Mouse (Mus musculus): Measurements from ENCODE around the gene F2.
"Not testable (repeated sequence)": the region's sequence is repeated elsewhere in the genome, so short reads cannot be mapped to it uniquely, and the experiment has no call there.

F2 gene

GRCm38 (mm10) chr2:91634841-91635240 is 1.4 kb downstream of the F2 start:
- no peaks in the 10 kb centered on the region for H3K36me3 ChIP-seq (ENCODE audit: control insufficient read depth, insufficient read depth, low read length, poor library complexity, severe bottlenecking)

DNA sequence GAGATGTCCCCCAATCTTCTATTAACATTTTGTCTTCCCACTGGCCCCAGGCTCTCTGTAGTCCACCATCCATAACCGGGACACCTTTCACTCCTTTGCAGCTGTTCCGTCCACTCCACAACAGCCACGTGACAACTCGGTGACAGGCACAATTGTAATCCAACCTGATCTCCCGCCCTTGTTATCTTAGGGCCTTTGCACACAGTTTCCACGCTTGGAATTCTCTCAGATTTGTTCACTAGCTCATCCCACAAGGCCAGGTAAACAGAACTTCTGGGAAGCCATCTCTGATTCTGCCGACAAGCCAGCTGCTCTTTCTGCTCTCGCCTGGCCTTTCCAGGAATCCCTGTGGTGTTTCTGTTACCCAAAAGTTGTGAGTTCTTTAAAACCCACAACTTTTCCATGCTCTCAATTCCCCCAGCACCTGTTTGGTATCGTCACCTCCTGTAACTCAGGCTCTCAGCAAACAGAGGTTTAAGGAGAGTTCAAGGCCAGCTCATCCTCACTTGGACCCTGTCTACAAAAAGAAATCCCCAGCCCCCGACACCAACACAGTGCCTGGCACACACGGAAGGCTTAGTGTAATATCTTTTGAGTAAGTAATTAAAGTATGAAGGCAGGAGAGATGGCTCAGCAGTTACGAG is 2.8 kb downstream of the F2 start:
- Histone ChIP-seq H3K27me3 (ENCODE audit: control insufficient read depth, insufficient read depth, low read length, poor library complexity, severe bottlenecking) (no peaks in the 10 kb centered on the region), H3K36me3 (ENCODE audit: control insufficient read depth, insufficient read depth, low read length, poor library complexity, severe bottlenecking) (no peaks in the 10 kb centered on the region)
- DNase-seq (ENCODE audit: low read depth, low spot score), result no peak

More at GRCm38 (mm10) chr2:91634841-91635240, 1.4 kb downstream of the F2 start:
- no peak for DNase-seq (ENCODE audit: low read depth, low spot score)
- no peaks in the 10 kb centered on the region for H3K27me3 ChIP-seq (ENCODE audit: control insufficient read depth, insufficient read depth, low read length, poor library complexity, severe bottlenecking)

DNA sequence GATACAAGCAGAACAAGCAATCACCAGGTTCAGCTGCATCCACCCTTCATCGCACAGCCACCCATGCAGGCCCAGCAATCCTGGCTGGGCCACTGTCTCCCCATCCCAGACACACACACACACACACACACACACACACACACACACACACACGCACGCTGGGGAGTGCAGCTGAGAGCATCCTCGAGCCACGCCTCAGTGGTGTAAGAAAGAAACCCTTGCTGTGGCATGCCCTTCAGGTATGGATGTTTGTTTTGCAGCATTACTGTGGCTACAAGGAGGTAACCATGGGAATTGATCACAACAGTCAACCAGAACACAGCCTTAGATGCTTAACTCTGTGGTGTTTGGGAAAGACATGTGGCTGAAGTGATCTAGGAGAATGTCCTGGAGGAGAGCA is 3.9 kb downstream of the F2 start:
- DNase-seq (ENCODE audit: low read depth, low spot score), result no peak
- no peaks in the 10 kb centered on the region for H3K27me3 ChIP-seq (ENCODE audit: control insufficient read depth, insufficient read depth, low read length, poor library complexity, severe bottlenecking)
- no peaks in the 10 kb centered on the region for H3K36me3 ChIP-seq (ENCODE audit: control insufficient read depth, insufficient read depth, low read length, poor library complexity, severe bottlenecking)

GRCm38 (mm10) chr2:91631826-91632225 is 4.4 kb downstream of the F2 start:
- Histone ChIP-seq H3K27me3 (ENCODE audit: control insufficient read depth, insufficient read depth, low read length, poor library complexity, severe bottlenecking) (no peaks in the 10 kb centered on the region), H3K36me3 (ENCODE audit: control insufficient read depth, insufficient read depth, low read length, poor library complexity, severe bottlenecking) (no peaks in the 10 kb centered on the region)
- no peak for DNase-seq (ENCODE audit: low read depth, low spot score)

- H3K27me3 ChIP-seq (ENCODE audit: control insufficient read depth, insufficient read depth, low read length, poor library complexity, severe bottlenecking), result no peaks in the 10 kb centered on the region
- no peaks in the 10 kb centered on the region for H3K36me3 ChIP-seq (ENCODE audit: control insufficient read depth, insufficient read depth, low read length, poor library complexity, severe bottlenecking)
- DNase-seq (ENCODE audit: low read depth, low spot score), result no peak
Measured at GRCm38 (mm10) chr2:91630384-91630783, 5.8 kb downstream of the F2 start.

DNA sequence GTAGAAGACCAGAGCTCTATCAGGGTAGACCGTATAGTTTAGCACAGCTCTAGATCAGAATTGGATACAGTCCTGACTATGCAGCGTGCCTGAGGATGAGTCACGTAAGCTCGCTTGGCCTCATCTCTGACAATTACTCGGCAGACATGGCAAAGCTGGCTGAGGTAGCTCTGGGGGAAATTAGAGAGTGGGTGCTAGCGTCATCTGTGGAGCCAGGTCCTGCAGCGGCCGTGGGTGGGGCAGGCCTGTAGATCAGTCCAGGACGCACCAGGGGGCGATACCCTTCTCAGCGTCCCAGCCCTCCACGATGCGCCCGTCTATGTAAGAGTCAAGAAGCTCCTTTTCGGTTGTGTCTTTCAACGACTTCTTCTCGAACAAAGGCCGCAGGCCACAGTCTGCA is 6.5 kb downstream of the F2 start:
- Histone ChIP-seq H3K27me3 (ENCODE audit: control insufficient read depth, insufficient read depth, low read length, poor library complexity, severe bottlenecking) (no peaks in the 10 kb centered on the region), H3K36me3 (ENCODE audit: control insufficient read depth, insufficient read depth, low read length, poor library complexity, severe bottlenecking) (no peaks in the 10 kb centered on the region)
- no peak for DNase-seq (ENCODE audit: low read depth, low spot score)

GRCm38 (mm10) chr2:91628171-91628570 is 8.0 kb downstream of the F2 start:
- Histone ChIP-seq H3K27me3 (ENCODE audit: control insufficient read depth, insufficient read depth, low read length, poor library complexity, severe bottlenecking) (no peaks in the 10 kb centered on the region), H3K36me3 (ENCODE audit: control insufficient read depth, insufficient read depth, low read length, poor library complexity, severe bottlenecking) (no peaks in the 10 kb centered on the region)
- DNase-seq (ENCODE audit: low read depth, low spot score), result no peak

- DNase-seq (ENCODE audit: low read depth, low spot score), result no peak
- Histone ChIP-seq H3K36me3 (ENCODE audit: control insufficient read depth, insufficient read depth, low read length, poor library complexity, severe bottlenecking) (no peaks in the 10 kb centered on the region), H3K27me3 (ENCODE audit: control insufficient read depth, insufficient read depth, low read length, poor library complexity, severe bottlenecking) (no peaks in the 10 kb centered on the region)
Measured at GRCm38 (mm10) chr2:91627486-91627885, 8.7 kb downstream of the F2 start.

- H3K36me3 ChIP-seq (ENCODE audit: control insufficient read depth, insufficient read depth, low read length, poor library complexity, severe bottlenecking); H3K27me3 ChIP-seq (ENCODE audit: control insufficient read depth, insufficient read depth, low read length, poor library complexity, severe bottlenecking); DNase-seq (ENCODE audit: low read depth, low spot score): not testable (repeated sequence)
Measured at GRCm38 (mm10) chr2:91623366-91623765, 12.8 kb downstream of the F2 start.

DNA sequence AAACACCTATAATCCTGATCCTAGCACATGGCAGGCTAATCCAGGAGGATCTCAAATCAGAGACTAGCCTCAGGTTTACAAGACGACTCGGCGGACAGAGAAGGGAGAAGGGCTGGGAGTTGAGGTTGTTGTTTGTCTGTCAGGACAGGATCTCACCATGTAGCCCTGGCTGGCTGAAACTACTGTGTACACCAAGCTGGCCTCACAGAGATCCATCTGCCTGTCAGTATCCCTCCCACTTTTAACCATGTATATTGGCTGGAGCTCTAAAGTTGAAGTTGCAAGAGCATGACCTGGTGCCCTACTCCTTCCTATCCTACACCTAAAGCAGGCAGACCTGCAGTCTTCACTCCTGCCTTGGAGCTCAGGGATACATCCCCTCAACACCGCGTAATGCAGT is 13.9 kb downstream of the F2 start:
- no peak for DNase-seq (ENCODE audit: low read depth, low spot score)
- H3K36me3 ChIP-seq (ENCODE audit: control insufficient read depth, insufficient read depth, low read length, poor library complexity, severe bottlenecking), result peaks cover 4% of the 10 kb centered on the region
- no peaks in the 10 kb centered on the region for H3K27me3 ChIP-seq (ENCODE audit: control insufficient read depth, insufficient read depth, low read length, poor library complexity, severe bottlenecking)

- peak; percentile 9 for DNase-seq (ENCODE audit: low read depth, low spot score)
- H3K27me3 ChIP-seq (ENCODE audit: control insufficient read depth, insufficient read depth, low read length, poor library complexity, severe bottlenecking); H3K36me3 ChIP-seq (ENCODE audit: control insufficient read depth, insufficient read depth, low read length, poor library complexity, severe bottlenecking): not testable (repeated sequence)
Measured at GRCm38 (mm10) chr2:91609370-91609769, 26.8 kb downstream of the F2 start.

- no peaks in the 10 kb centered on the region for H3K27me3 ChIP-seq (ENCODE audit: control insufficient read depth, insufficient read depth, low read length, poor library complexity, severe bottlenecking)
- peak; percentile 24 for DNase-seq (ENCODE audit: low read depth, low spot score)
- peaks cover 4% of the 10 kb centered on the region; the same call in 1 of the 2 replicates for H3K36me3 ChIP-seq (ENCODE audit: control insufficient read depth, insufficient read depth, low read length, poor library complexity, severe bottlenecking)
Measured at GRCm38 (mm10) chr2:91602389-91602788, 33.8 kb downstream of the F2 start.

GRCm38 (mm10) chr2:91600475-91600874 is 35.7 kb downstream of the F2 start:
- no peak for DNase-seq (ENCODE audit: low read depth, low spot score)
- no peaks in the 10 kb centered on the region for H3K27me3 ChIP-seq (ENCODE audit: control insufficient read depth, insufficient read depth, low read length, poor library complexity, severe bottlenecking)
- peaks cover 7% of the 10 kb centered on the region; the same call in 1 of the 2 replicates for H3K36me3 ChIP-seq (ENCODE audit: control insufficient read depth, insufficient read depth, low read length, poor library complexity, severe bottlenecking)

DNA sequence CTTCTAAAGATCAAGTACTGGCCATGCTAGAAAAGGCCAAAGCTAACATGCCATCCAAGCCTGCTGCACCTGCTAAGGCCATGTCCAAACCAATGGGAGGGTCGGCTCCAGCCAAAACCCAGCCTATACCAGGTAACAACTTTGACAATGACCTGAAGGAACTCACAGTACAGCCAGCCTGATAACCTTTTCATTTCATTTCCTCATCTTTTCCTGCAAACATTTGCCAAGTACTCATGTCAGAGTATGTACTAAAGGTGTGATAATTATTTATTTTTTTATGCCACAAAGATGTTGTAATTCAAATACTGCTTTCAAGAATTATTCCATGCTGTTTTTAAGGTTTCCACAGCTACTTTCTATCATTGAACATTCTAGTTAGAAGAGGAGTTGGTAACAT is 50.0 kb downstream of the F2 start:
- no peaks in the 10 kb centered on the region for H3K27me3 ChIP-seq (ENCODE audit: control insufficient read depth, insufficient read depth, low read length, poor library complexity, severe bottlenecking)
- peaks cover 4% of the 10 kb centered on the region; the same call in 1 of the 2 replicates for H3K36me3 ChIP-seq (ENCODE audit: control insufficient read depth, insufficient read depth, low read length, poor library complexity, severe bottlenecking)
- no peak for DNase-seq (ENCODE audit: low read depth, low spot score)

DNA sequence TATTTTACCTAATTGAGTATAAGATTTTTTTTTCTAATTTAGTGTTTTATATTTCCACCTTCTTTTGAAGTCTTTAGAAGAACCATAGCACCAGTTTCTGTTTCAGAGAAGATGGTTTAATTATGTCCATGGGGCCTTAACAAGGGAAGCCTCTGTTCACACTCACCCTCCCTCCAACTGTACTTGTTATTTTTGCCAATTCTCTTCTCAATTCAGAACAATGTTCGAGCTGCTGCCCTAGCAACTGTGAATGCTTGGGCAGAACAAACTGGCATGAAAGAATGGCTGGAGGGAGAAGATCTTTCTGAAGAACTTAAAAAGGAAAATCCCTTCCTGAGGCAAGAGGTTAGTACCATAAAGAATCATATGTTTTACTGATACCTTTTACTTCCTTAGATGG is 55.3 kb downstream of the F2 start:
- Histone ChIP-seq H3K27me3 (ENCODE audit: control insufficient read depth, insufficient read depth, low read length, poor library complexity, severe bottlenecking) (no peaks in the 10 kb centered on the region), H3K36me3 (ENCODE audit: control insufficient read depth, insufficient read depth, low read length, poor library complexity, severe bottlenecking) (peaks cover 4% of the 10 kb centered on the region; the same call in 1 of the 2 replicates)
- no peak for DNase-seq (ENCODE audit: low read depth, low spot score)

Measured in splenic B cell, adult 2 months (primary cell).